Mouse (Mus musculus) cerebellum, adult 18-20 months (tissue): ENCODE data around the gene Alkbh6.
A peak's percentile ranks its signal among the peaks of the same experiment; 100 is the strongest.

Source experiments
- DNase-seq, 2 experiments: peaks; one replicate each; pipeline ENCODE4 v3.0.0; 2021

The Alkbh6 gene

GRCm38 (mm10) chr7:30308076-30309005, at the start of gene Alkbh6:
TSS of gene Alkbh6 (plus strand) at chr7:30308717.
- DNase-seq: peak; percentile 91 to 99

GRCm38 (mm10) chr7:30265041-30265440, 43.5 kb upstream of the Alkbh6 start:
- no peak for DNase-seq

DNA sequence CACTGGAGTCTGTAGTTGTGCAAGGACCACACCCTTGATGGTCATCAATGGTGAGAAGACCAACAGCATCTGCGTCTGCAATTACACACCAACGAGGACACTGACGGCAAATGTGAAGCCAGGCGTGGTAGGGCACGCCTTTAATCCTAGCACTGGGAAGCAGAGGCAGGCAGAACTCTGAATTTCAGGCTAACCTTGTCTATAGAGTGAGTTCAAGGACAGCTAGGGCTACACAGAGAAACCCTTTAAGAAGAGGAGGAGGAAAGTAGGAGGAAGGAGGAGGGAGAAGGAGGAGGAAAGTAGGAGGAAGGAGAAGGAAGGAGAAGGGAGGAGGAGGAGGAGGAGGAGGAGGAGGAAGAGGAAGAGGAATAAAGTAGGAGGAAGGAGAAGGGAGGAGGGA, 43.0 kb upstream of the Alkbh6 start:
- DNase-seq: no peak

GRCm38 (mm10) chr7:30265935-30266334, 42.6 kb upstream of the Alkbh6 start:
- no peak for DNase-seq

DNA sequence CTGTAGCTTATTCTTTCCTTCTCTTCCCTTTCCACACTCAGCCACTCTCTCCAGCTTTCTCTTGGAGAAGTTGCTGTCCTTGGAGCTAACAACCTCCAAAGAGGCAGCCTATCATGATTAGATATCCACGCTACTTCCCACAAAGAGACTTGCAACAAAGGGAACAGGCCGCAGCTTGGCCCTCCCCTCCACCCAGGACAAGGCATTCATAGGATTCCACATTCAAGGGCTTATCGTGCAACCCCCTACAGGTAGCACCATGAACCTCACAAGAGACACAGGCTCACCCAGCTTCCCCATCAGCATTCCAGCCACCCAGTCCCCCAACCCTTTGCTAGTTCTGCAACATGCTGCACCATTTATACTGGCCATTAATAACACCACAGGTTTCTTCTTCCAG, 41.7 kb upstream of the Alkbh6 start:
- DNase-seq: no peak

GRCm38 (mm10) chr7:30269641-30270040, 38.9 kb upstream of the Alkbh6 start:
- DNase-seq: no peak

- no peak for DNase-seq
Measured at GRCm38 (mm10) chr7:30274383-30274782, 34.1 kb upstream of the Alkbh6 start.

DNA sequence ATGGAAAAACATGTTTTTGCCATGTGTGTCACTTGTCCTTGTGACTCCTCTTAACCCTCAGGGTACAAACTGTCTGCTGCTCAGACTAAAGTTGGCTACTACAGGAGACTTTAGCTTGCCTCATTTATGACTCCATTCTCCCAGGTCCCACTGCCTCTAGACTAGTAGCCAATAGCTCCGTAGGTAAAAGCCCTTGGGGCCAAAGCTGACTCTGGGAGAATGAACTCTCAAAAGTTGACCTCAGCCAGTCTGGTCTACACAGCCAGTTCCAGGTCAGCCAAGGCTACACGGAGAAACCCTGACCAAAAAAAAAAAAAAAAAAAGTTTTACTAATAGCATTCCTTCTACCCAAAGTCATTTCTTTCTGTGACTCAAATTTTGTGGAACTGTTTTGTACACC, 29.6 kb upstream of the Alkbh6 start:
- DNase-seq: no peak

GRCm38 (mm10) chr7:30279536-30279935, 29.0 kb upstream of the Alkbh6 start:
- no peak for DNase-seq

GRCm38 (mm10) chr7:30279951-30280669, 28.4 kb upstream of the Alkbh6 start, which contains the start of the genes Thap8 and Wdr62:
TSS of gene Thap8 (plus strand) at chr7:30280094.
TSS of gene Wdr62 (minus strand) at chr7:30280419.
- DNase-seq: peak; percentile 92 to 93

DNA sequence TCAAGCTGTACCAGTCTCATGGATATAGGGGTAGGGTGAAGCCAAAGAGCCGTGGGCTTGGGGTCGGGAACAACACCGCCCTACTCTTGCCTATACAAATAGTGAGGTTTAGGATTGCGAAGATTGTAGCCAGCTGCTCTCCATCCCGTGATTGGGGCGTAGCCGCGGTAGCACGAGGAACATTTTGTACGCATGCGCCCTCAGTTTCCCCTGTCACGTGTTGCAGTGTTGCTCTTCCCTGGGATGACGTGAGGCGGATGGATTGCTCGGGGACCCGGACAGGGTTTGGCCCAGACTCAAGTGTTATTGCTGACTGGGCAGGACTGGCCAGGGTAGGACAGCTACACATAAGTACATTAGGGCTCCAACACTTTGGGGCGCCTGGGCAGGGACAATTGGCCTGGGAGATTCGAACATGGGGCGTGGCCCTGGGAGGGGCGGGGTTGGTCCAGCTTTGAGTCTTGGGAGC, 27.8 kb upstream of the Alkbh6 start:
- peak; percentile 83 to 84 for DNase-seq

DNA sequence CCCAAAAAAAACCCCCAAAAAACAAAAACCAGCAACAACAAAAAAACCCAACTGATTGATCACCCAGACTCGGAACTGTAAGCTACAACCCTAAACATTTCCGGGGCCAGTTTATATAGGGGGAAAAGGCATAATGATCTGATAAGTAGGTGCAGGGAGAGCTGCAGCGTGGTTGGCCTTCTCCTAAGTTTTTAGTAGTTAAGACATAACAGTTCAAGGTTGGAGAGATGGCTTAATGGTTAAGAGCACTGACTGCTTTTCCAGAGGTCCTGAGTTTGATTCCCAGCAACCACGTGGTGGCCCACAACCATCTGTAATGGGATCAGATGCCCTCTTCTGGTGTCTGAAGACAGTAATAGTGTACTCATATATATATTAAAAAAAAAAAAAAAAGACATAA, 27.0 kb upstream of the Alkbh6 start:
- DNase-seq: no peak

DNA sequence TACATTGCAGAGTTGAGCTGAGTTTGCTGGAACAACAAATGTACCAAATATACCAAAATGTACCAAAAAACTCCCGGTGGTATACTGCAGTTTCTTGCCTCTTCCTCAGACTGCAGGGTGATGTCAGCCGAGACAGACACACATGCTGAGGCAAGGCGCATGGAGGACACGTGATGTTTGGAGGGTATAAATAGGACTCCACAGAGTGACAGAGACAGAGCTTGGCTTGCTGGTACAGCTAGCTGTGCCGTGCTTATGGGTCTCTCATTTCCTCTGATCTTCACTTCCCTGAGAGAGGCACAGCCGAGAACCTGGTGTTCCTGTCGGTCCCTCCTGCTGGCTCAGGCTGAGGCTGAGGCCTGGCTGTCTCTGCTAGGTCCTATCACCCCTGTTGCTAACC, 25.8 kb upstream of the Alkbh6 start:
- DNase-seq: no peak

DNA sequence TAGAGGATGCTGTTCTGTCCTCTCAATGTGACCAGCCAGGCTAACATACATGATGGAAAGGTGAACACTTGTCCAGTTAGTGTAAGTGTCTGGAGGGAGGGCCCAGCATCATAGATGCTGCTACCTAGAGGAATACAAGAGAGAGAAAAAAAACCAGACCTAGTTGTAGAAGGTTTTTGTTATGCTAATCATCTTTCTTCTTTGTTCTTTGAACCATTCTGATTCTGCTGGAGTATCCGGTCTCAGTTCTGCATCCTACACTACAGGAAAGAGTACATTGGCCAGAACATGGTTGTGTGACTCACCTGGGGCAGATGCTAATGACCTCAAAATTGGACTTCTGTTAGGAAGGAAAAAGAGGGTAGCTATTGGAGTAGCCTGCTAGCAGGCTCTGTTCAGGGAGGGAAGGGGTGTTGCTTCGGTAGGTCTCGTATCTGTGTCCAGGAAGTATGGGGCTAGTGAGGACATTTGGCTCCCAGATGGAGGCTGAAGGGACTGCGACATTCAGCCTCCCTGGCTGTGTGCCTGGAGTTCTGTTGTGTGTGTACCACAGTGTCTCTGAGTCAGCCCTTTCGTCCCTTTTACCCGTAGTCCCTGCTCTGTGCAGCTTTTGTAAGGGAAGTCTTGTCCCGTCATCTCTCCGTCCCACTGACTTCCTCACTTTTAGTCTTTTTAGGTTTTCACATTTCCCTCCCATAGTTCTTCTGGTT, 21.7 kb upstream of the Alkbh6 start:
- DNase-seq: peak; percentile 90 to 92

DNA sequence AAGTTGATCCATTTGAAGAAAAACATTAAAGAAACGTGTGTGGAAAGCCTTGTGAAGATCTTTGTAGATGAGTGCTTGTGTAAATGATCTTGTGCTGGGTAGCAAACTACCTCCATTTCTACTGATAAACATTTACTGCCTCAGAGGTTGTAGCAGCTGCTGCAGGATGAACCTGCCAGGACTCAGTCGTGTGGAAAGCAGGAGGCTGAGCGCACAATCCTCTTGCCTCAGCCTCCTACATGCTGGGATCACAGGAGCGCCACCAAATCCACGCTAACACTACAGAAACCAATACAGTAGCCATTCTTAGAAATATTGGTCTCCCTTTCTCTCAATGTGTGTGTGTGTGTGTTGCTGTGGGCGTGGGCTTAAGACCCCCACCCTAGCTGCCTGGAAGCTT, 20.5 kb upstream of the Alkbh6 start:
- DNase-seq: peak; percentile 58 to 70

DNA sequence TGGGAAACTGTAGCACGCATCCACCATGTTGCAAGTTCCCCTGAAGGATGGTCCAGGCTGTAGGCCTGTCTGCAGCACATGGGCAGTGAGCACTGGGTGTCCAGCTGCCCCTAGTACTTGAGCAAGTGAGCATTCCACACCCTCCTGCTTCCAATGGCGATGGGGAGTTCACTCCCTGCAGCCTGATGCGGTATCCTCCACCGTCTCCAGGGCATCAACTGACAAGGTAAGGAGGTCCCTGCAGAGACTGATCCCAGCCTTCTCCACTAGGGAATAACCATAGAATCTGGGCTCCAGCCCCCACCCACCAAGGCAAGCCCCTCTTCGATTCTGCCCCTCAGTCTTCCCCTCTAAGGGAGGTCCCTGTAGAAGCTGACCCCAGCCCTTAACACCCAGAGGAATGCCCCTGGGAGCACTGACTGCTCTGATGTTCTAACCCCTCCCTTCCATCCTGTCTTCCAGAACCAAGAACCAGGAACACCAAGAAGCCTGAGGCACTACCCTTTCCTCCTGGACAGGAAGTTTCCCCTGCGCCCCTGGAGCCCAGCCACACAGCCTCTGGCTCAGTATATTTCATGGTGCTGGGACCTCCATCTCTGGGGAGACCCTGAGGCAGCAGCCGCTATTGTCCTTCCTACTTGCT, 19.3 kb upstream of the Alkbh6 start:
- DNase-seq: peak in 1 of 2 experiments; percentile 32

GRCm38 (mm10) chr7:30289714-30290399, 18.7 kb upstream of the Alkbh6 start:
- DNase-seq: peak in 1 of 2 experiments; percentile 36

- DNase-seq: peak; percentile 94 to 95
Measured at GRCm38 (mm10) chr7:30291215-30292131, 17.0 kb upstream of the Alkbh6 start, which contains the start of gene Clip3. TSS of gene Clip3 (plus strand) at chr7:30291728.

DNA sequence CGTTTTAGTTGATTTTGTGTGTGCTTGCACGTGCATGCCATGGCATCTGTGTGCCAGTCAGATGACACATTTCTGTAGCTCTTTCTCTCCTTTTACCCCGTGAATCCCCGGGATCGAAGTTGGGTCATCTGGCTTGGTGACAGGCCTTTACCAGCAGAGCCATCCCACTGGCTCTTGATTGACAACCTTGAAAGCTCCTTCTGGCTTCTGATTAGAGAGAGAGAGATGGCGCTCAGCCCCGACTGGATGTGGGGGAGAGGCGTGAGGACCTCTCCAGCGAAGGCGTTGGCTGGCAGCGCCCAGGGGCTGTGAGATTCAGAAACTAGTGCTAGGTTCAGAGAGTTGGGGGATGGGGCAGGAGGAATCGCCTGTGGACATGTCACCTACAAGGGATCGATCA, 14.7 kb upstream of the Alkbh6 start:
- peak; percentile 60 to 61 for DNase-seq

GRCm38 (mm10) chr7:30294296-30294695, 14.2 kb upstream of the Alkbh6 start:
- peak; percentile 43 to 57 for DNase-seq

GRCm38 (mm10) chr7:30295103-30295502, 13.4 kb upstream of the Alkbh6 start:
- DNase-seq: peak; percentile 94 to 97
